Mouse (Mus musculus) intestine, postnatal 0 days (tissue): Measurements from ENCODE around the gene Lcp2. TPM values are rescaled to one million over a fixed set of nuclear protein-coding genes. Genes with fewer than 3 reads are reported as not detected.
"Not testable (repeated sequence)": the region's sequence is repeated elsewhere in the genome, so short reads cannot be mapped to it uniquely, and the experiment has no call there.

Source experiments
- ATAC-seq: fragments of 200-750 bp; cut with Nextera tagmentation; 2 replicates; pipeline ENCODE4 v1.8.0; 2017; ENCODE audit warnings: mild to moderate bottlenecking, moderate TSS enrichment, moderate library complexity
- H3K27ac ChIP-seq: fragments of 300-500 bp; sonication (generic); 2 replicates; pipeline ENCODE4 v1.5.1; 2014; ENCODE audit warnings: mild to moderate bottlenecking, low read depth, low read length, moderate library complexity
- H3K27me3 ChIP-seq: fragments of 300-500 bp; sonication (generic); replicated peaks from 2 replicates; pipeline ENCODE4 v1.6.1; 2014; ENCODE audit warnings: low read length, mixed read lengths; ENCODE audit not compliant: control insufficient read depth, insufficient read depth
- H3K36me3 ChIP-seq: fragments of 300-500 bp; sonication (generic); 2 replicates; pipeline ENCODE4 v1.6.1; 2014; ENCODE audit warnings: mild to moderate bottlenecking, moderate library complexity; ENCODE audit not compliant: control insufficient read depth, insufficient read depth
- H3K4me1 ChIP-seq: fragments of 300-500 bp; sonication (generic); replicated peaks from 2 replicates; pipeline ENCODE4 v1.6.1; 2014; ENCODE audit warnings: antibody characterized with exemption, low read length, mixed read lengths; ENCODE audit not compliant: control insufficient read depth, insufficient read depth
- H3K4me2 ChIP-seq: fragments of 300-500 bp; sonication (generic); replicated peaks from 2 replicates; pipeline ENCODE4 v1.6.1; 2014; ENCODE audit warnings: low read depth, mild to moderate bottlenecking, moderate library complexity
- H3K4me3 ChIP-seq: fragments of 300-500 bp; sonication (generic); 2 replicates; pipeline ENCODE4 v1.5.1; 2014; ENCODE audit warnings: low read depth, low read length
- H3K9ac ChIP-seq: fragments of 300-500 bp; sonication (generic); 2 replicates; pipeline ENCODE4 v1.6.1; 2014; ENCODE audit warnings: mild to moderate bottlenecking, low read depth, low read length
- H3K9me3 ChIP-seq: fragments of 300-500 bp; sonication (generic); 2 replicates; pipeline ENCODE4 v1.6.1; 2016; ENCODE audit warnings: mixed run types; ENCODE audit not compliant: control insufficient read depth
- CTCF ChIP-seq: sonication (generic); IDR thresholded peaks from 2 replicates; pipeline ENCODE4 v1.5.1; 2016; ENCODE audit warnings: low read depth, mild to moderate bottlenecking, control low read depth, antibody characterized with exemption, moderate library complexity
- WGBS: fragments of 180-500 bp; shearing (Covaris S2); extraction: QIAGEN DNeasy Blood & Tissue Kit; methylation state at CpG from one replicate; pipeline ENCODE4 v1.1.7; 2014; 5-methylcytosine and 5-hydroxymethylcytosine counted together
- polyA plus RNA-seq: library from polyadenylated mRNA; unstranded; fragments of >200 nt; fragmentation: Nextera tagmentation; extraction: Ambion mirVana; gene quantifications from 2 replicates; pipeline ENCODE4 v1.2.1, GENCODE M21; 2015

The Lcp2 gene
- polyA plus RNA-seq, 1 experiment from 2014 or later, result 2.0 TPM

DNA sequence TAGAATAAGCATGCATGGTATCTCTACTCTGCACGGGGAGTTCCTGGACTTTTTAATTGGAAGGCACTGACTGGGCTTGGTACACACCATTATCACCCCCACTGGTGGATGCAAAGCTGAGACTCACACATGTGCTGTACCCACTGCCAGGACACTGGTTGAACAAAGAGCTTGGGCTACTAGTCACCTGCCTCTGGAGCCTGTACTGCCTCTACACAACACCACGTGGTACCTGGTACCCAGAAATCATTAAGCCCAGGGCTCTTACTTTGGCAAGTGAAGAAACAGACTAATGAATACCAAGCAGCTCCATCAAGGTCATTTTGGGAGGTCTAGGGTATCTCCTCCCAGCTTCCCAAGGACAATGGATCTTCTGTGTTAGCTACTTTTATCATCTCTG is 67.0 kb downstream of the Lcp2 start:
- Histone ChIP-seq H3K4me3 (no peak overlapping the region), H3K27me3 (no peaks in the 10 kb centered on the region), H3K36me3 (no peaks in the 10 kb centered on the region), H3K27ac (no peak overlapping the region), H3K9me3 (no peaks in the 10 kb centered on the region), H3K4me1 (no peaks in the 10 kb centered on the region), H3K9ac (no peak overlapping the region), H3K4me2 (no peak overlapping the region)
- TF ChIP-seq CTCF, result no peak
- WGBS, result 57% methylated on average over 2 of the region's 2 CpGs
- no peak for ATAC-seq

DNA sequence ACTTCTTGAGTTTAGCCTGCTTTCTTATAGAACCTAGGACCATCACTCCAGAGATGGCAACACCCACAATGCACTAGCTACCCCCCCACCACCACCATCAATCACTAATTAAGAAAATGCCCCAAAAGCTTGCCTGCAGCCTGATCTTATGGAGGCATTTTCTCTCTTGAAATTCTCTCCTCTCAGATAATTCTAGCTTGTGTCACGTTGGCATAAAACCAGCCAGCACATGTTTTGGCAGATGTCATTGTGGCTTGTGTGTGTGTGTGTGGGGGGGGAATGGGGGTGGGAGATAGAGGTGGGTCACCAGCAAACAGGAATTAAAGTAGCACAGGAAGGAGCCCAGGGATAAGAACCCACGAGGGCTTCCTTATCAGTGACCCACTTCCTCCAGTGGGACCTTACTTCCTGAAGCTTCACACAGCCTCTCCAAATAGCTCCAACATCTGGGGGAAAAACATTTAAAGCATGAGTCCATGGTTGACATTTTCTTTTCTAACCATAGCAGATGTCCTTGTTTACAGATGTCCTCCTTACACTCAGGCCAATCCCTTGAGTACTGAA is 69.9 kb downstream of the Lcp2 start:
- 39% methylated on average over 2 of the region's 2 CpGs for WGBS
- no peak for TF ChIP-seq CTCF
- Histone ChIP-seq H3K27me3 (no peaks in the 10 kb centered on the region), H3K4me1 (no peaks in the 10 kb centered on the region), H3K4me3 (no peak overlapping the region), H3K9me3 (no peaks in the 10 kb centered on the region), H3K4me2 (no peak overlapping the region), H3K27ac (no peak overlapping the region), H3K9ac (no peak overlapping the region), H3K36me3 (no peaks in the 10 kb centered on the region)
- no peak for ATAC-seq

DNA sequence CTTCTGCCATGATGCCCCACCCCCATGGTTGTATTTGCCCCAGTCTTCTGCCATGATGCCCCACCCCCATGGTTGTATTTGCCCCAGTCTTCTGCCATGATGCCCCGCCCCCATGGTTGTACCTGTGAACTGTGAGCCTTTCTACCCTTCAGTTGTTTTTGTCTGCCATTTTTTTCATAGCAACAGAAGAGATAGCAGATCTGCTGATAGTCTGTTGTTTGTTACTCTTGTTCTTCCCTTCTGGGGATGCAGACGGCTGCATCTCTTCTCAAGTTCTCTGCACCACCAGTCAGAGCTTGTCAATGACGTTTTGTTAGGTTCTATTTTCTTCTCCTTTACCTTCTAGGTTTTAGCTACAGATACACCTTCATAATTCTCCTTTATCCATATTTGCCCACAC is 70.9 kb downstream of the Lcp2 start:
- WGBS, result 83% methylated on average over 3 of the region's 3 CpGs
- Histone ChIP-seq H3K36me3 (no peaks in the 10 kb centered on the region), H3K9ac (no peak overlapping the region), H3K27ac (no peak overlapping the region), H3K4me3 (no peak overlapping the region), H3K4me2 (no peak overlapping the region), H3K9me3 (no peaks in the 10 kb centered on the region), H3K27me3 (no peaks in the 10 kb centered on the region), H3K4me1 (no peaks in the 10 kb centered on the region)
- ATAC-seq, result no peak
- no peak for TF ChIP-seq CTCF

DNA sequence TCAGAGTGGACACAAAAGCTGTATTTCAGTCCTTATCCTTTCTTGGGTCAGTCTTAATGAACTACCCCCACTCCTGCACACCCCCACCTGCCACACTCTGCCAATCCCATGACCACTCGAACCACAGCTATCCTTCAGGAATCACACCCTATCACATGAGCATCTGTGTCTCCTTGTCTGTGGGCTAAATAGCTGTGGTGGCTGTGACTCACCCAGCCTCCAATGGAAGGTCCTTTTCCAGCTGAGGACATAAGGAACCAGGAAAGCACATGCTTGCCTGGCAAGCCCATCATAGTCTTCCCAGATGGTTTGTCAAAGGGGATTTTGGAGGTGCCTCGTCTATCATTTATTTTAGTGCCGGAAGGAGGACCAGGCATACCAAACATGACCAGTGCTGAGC is 71.6 kb downstream of the Lcp2 start:
- H3K27me3 ChIP-seq, result no peaks in the 10 kb centered on the region
- no peaks in the 10 kb centered on the region for H3K4me1 ChIP-seq
- H3K4me2 ChIP-seq, result no peak overlapping the region
- H3K9ac ChIP-seq, result no peak overlapping the region
- no peak overlapping the region for H3K4me3 ChIP-seq
- TF ChIP-seq CTCF, result no peak
- no peak overlapping the region for H3K27ac ChIP-seq
- ATAC-seq, result no peak
- WGBS, result 69% methylated on average over 3 of the region's 3 CpGs
- no peaks in the 10 kb centered on the region for H3K9me3 ChIP-seq
- no peaks in the 10 kb centered on the region for H3K36me3 ChIP-seq

DNA sequence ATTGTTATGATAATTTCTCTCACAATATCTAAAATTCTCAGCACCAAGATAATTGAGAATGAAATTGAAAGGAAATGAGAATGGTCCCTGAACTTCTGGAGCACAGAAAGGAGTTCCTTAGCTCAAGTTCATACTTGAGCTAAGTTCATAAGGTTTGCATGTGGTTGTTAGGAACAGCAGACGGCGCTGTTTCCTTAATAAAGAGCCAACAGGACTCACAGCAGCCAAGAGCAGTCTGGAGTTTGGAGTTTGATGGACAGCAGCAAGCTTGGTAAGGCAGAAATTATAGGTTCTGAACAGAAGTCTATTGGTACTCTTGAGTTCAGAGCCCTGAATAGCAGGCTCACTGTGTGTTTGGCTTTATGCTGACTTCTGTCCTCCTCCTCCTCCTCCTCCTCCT is 76.4 kb downstream of the Lcp2 start:
- Histone ChIP-seq H3K9ac (no peak overlapping the region), H3K4me2 (no peak overlapping the region), H3K27me3 (no peaks in the 10 kb centered on the region), H3K4me3 (no peak overlapping the region), H3K27ac (no peak overlapping the region), H3K4me1 (no peaks in the 10 kb centered on the region), H3K9me3 (no peaks in the 10 kb centered on the region), H3K36me3 (no peaks in the 10 kb centered on the region)
- peak; percentile 76 for TF ChIP-seq CTCF
- WGBS, result 24% methylated on average over 2 of the region's 2 CpGs
- ATAC-seq, result no peak

DNA sequence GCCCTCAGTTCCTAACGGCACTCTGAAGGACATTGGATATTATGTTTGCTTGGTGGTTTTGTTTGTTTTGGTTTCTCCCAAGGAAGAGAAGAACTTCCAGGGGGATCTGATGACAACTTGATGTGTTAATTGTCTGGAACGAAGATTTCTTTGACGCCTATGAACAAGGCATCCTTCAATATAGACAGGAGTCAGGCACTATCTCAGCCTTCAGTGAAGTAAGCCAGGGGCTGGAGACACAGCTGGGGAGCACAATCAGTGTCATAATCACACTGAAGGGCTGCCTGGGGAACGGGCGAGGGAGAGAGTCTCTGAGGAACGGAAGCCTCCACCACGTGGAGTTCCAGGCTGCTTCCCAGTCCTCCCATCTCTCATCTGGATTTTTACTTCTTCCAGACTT is 78.1 kb downstream of the Lcp2 start:
- Histone ChIP-seq H3K4me2 (no peak overlapping the region), H3K36me3 (no peaks in the 10 kb centered on the region), H3K27me3 (no peaks in the 10 kb centered on the region), H3K4me3 (no peak overlapping the region), H3K4me1 (no peaks in the 10 kb centered on the region), H3K27ac (no peak overlapping the region), H3K9me3 (no peaks in the 10 kb centered on the region), H3K9ac (no peak overlapping the region)
- no peak for ATAC-seq
- TF ChIP-seq CTCF, result no peak
- 50% methylated on average over 7 of the region's 7 CpGs for WGBS

DNA sequence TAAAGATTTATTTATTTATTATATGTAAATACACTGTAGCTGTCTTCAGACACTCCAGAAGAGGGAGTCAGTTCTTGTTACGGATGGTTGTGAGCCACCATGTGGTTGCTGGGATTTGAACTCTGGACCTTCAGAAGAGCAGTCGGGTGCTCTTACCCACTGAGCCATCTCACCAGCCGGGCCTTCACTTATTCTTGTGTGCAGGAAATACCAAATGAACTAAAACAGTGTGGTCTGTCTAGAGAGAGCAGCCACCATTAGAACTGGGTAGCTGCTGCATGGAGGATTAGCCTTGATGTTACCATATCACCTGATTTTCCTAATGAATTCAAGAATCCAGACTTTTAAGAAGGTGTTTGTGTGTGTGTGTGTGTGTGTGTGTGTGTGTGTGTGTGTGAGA is 79.0 kb downstream of the Lcp2 start:
- ATAC-seq, H3K27me3 ChIP-seq, H3K4me3 ChIP-seq, H3K27ac ChIP-seq, H3K9me3 ChIP-seq, H3K9ac ChIP-seq, H3K36me3 ChIP-seq, H3K4me1 ChIP-seq, H3K4me2 ChIP-seq: not testable (repeated sequence)
- WGBS, result 63% methylated on average over 3 of the region's 3 CpGs
